Mouse (Mus musculus) limb, embryonic 11.5 days (tissue): ENCODE measurements around the gene Mum1. TPM values are rescaled to one million over a fixed set of nuclear protein-coding genes. Genes with fewer than 3 reads are reported as not detected.
"Not testable (repeated sequence)": the region's sequence is repeated elsewhere in the genome, so short reads cannot be mapped to it uniquely, and the experiment has no call there.

ENCODE experiments used
- ATAC-seq: fragments of 200-750 bp; cut with Nextera tagmentation; 2 replicates; pipeline ENCODE4 v1.8.0; 2017; ENCODE audit warnings: low read depth; ENCODE audit not compliant: insufficient number of reproducible peaks, low FRiP score, low TSS enrichment
- DNase-seq: peaks from one replicate; pipeline ENCODE4 v3.0.0-alpha.2; 2015; ENCODE audit warnings: low spot score
- H3K27ac ChIP-seq: fragments of 300-500 bp; sonication (generic); replicated peaks from 2 replicates; pipeline ENCODE4 v1.5.1; 2014; ENCODE audit warnings: low read depth, mild to moderate bottlenecking, low read length
- H3K27me3 ChIP-seq: fragments of 300-500 bp; sonication (generic); 2 replicates; pipeline ENCODE4 v1.6.1; 2014; ENCODE audit warnings: mild to moderate bottlenecking, low read length, mixed read lengths; ENCODE audit not compliant: control insufficient read depth, insufficient read depth
- H3K36me3 ChIP-seq: fragments of 300-500 bp; sonication (generic); 2 replicates; pipeline ENCODE4 v1.6.1; 2014; ENCODE audit warnings: mild to moderate bottlenecking, low read length, moderate library complexity, mixed read lengths; ENCODE audit not compliant: control insufficient read depth, insufficient read depth
- H3K4me1 ChIP-seq: fragments of 300-500 bp; sonication (generic); 2 replicates; pipeline ENCODE4 v1.6.1; 2014; ENCODE audit warnings: low read length, mixed read lengths; ENCODE audit not compliant: control insufficient read depth, insufficient read depth
- H3K4me2 ChIP-seq: fragments of 300-500 bp; sonication (generic); 2 replicates; pipeline ENCODE4 v1.6.1; 2014; ENCODE audit warnings: low read depth, mild to moderate bottlenecking, moderate library complexity; ENCODE audit not compliant: severe bottlenecking
- H3K4me3 ChIP-seq: fragments of 300-500 bp; sonication (generic); 2 replicates; pipeline ENCODE4 v1.5.1; 2014; ENCODE audit warnings: low read depth, low read length
- H3K9ac ChIP-seq: fragments of 300-500 bp; sonication (generic); 2 replicates; pipeline ENCODE4 v1.6.1; 2014; ENCODE audit warnings: mild to moderate bottlenecking, low read length
- H3K9me3 ChIP-seq: fragments of 300-500 bp; sonication (generic); 2 replicates; pipeline ENCODE4 v1.6.1; 2016; ENCODE audit warnings: low read length; ENCODE audit not compliant: control insufficient read depth
- WGBS: fragments of 180-500 bp; shearing (Covaris S2); extraction: QIAGEN DNeasy Blood & Tissue Kit; methylation state at CpG from one replicate; pipeline ENCODE4 v1.1.7; 2014; 5-methylcytosine and 5-hydroxymethylcytosine counted together
- polyA plus RNA-seq: library from polyadenylated mRNA; unstranded; fragments of >200 nt; fragmentation: Nextera tagmentation; extraction: Ambion mirVana; gene quantifications from 2 replicates; pipeline ENCODE4 v1.2.1, GENCODE M21; 2014

The Mum1 gene
- polyA plus RNA-seq, 1 experiment from 2014 or later = 87.1 TPM

GRCm38 (mm10) chr10:80238306-80238705 lies 12.1 kb downstream of the Mum1 start:
- DNase-seq = no peak
- Histone ChIP-seq H3K4me1 (no peaks in the 10 kb centered on the region), H3K9ac (no peak overlapping the region), H3K36me3 (peaks cover 77% of the 10 kb centered on the region), H3K9me3 (no peaks in the 10 kb centered on the region), H3K27ac (no peak overlapping the region), H3K4me3 (no peak overlapping the region), H3K27me3 (no peaks in the 10 kb centered on the region), H3K4me2 (no peak overlapping the region)
- no peak for ATAC-seq
- 88% methylated on average over 3 of the region's 3 CpGs for WGBS

DNA sequence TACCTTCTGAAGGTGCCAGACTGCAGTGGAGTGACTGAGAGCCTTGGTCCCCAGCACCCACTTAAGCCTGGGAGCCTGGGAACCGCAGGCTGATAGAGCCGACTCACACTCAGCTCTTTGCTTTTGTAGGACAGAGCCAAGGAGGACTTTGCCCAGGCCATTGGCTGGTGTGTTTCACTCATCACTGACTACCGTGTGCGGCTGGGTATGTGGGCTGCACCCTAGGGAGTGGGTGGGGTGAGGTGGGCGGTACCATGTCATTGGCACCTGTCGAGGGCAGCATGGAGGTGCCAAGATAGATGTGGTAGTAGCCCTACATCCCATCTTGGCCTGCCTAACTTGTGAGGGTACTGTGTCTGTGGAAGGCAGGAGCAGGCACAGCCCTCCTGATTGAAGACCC lies 13.6 kb downstream of the Mum1 start:
- Histone ChIP-seq H3K4me1 (no peaks in the 10 kb centered on the region), H3K9me3 (no peaks in the 10 kb centered on the region), H3K4me3 (no peak overlapping the region), H3K9ac (no peak overlapping the region), H3K27me3 (no peaks in the 10 kb centered on the region), H3K4me2 (no peak overlapping the region), H3K36me3 (peaks cover 65% of the 10 kb centered on the region), H3K27ac (no peak overlapping the region)
- 0 out of 2 replicates have a peak, but pooled peaks have one; percentile 14 for ATAC-seq
- no peak for DNase-seq
- 86% methylated on average over 6 of the region's 6 CpGs for WGBS

DNA sequence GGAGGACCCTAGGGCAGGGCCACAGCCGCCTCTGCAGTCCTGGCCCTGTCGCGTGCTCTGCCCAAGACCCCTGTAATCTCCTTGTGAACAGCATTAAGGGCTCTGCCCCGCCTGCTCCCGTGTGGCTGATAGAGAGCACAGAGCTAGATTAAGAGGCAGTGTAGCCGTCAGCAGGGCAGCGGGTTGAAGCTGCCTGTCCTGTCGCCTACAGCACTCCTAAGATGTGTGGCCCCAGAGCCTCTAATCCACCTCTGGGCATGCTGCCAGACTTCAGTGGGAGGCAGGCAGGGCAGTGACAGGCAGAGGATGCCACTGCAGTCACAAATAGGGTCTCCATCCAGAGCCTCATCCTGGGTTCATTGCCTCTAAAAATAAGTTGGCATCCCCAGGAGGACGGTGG lies 15.9 kb downstream of the Mum1 start:
- DNase-seq = no peak
- Histone ChIP-seq H3K36me3 (peaks cover 54% of the 10 kb centered on the region), H3K27me3 (no peaks in the 10 kb centered on the region), H3K4me2 (no peak overlapping the region), H3K9me3 (no peaks in the 10 kb centered on the region), H3K9ac (no peak overlapping the region), H3K4me3 (no peak overlapping the region; the same call in 1 of the 2 replicates), H3K27ac (no peak overlapping the region), H3K4me1 (no peaks in the 10 kb centered on the region)
- no peak for ATAC-seq
- 85% methylated on average over 9 of the region's 9 CpGs for WGBS

DNA sequence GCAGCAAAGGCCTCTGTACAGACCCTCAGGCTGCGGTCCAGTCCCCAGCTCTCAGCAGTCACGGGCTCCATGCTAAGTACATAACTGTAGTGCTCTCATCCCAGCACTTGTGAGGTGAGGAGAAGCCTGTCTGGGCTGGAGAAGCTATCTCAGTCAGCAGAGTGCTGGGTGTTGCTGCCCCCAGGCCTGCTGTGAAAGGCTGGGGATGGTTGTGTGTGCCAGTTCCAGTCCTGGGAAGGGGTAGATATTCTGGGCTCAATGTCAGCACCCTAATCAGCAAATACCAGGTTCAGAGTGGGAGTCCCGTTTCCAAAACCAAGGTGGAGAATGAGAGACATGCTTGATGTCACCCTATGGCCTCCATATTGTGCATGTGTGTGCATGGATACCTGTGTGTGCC lies 16.4 kb downstream of the Mum1 start:
- Histone ChIP-seq H3K27me3 (no peaks in the 10 kb centered on the region), H3K4me1 (no peaks in the 10 kb centered on the region), H3K4me2 (no peak overlapping the region), H3K36me3 (peaks cover 49% of the 10 kb centered on the region), H3K27ac (no peak overlapping the region), H3K9me3 (no peaks in the 10 kb centered on the region), H3K4me3 (0 out of 2 replicates have a peak overlapping the region, but pooled peaks have one; percentile 1), H3K9ac (no peak overlapping the region)
- no peak for DNase-seq
- no peak for ATAC-seq
- WGBS = 92% methylated on average over 3 of the region's 3 CpGs

- H3K4me1 ChIP-seq = peaks cover 2% of the 10 kb centered on the region
- WGBS = 44% methylated on average over 5 of the region's 5 CpGs
- H3K27ac ChIP-seq = no peak overlapping the region
- H3K9me3 ChIP-seq = no peaks in the 10 kb centered on the region
- no peak for ATAC-seq
- no peak overlapping the region for H3K4me3 ChIP-seq
- H3K9ac ChIP-seq = no peak overlapping the region
- peaks cover 28% of the 10 kb centered on the region for H3K36me3 ChIP-seq
- no peaks in the 10 kb centered on the region for H3K27me3 ChIP-seq
- peak; percentile 62 for DNase-seq
- no peak overlapping the region for H3K4me2 ChIP-seq
These were observed 18.7 kb downstream of the Mum1 start for GRCm38 (mm10) chr10:80244791-80245399.

- Histone ChIP-seq H3K27ac (no peak overlapping the region), H3K9ac (no peak overlapping the region)
- ATAC-seq = no peak
These were observed 19.4 kb downstream of the Mum1 start for GRCm38 (mm10) chr10:80245600-80245999.

GRCm38 (mm10) chr10:80247849-80248248 lies 21.6 kb downstream of the Mum1 start:
- H3K4me3 ChIP-seq = no peak overlapping the region
- WGBS = 51% methylated on average over 6 of the region's 6 CpGs
- no peaks in the 10 kb centered on the region for H3K27me3 ChIP-seq
- ATAC-seq = no peak
- no peak overlapping the region for H3K4me2 ChIP-seq
- H3K9me3 ChIP-seq = no peaks in the 10 kb centered on the region
- no peak overlapping the region for H3K27ac ChIP-seq
- no peak overlapping the region for H3K9ac ChIP-seq
- DNase-seq = peak; percentile 42
- peaks cover 5% of the 10 kb centered on the region for H3K36me3 ChIP-seq
- H3K4me1 ChIP-seq = peaks cover 5% of the 10 kb centered on the region

More at GRCm38 (mm10) chr10:80245600-80245999, 19.4 kb downstream of the Mum1 start:
- Histone ChIP-seq H3K4me1 (peaks cover 5% of the 10 kb centered on the region), H3K4me2 (no peak overlapping the region), H3K27me3 (no peaks in the 10 kb centered on the region), H3K4me3 (no peak overlapping the region), H3K9me3 (no peaks in the 10 kb centered on the region), H3K36me3 (peaks cover 23% of the 10 kb centered on the region)
- 4% methylated on average over 4 of the region's 4 CpGs for WGBS
- DNase-seq = peak; percentile 89

GRCm38 (mm10) chr10:80248437-80248836 lies 22.2 kb downstream of the Mum1 start:
- peak overlapping the region; percentile 51; the same call in 1 of the 2 replicates for H3K4me3 ChIP-seq
- not testable (repeated sequence) for H3K27me3 ChIP-seq, H3K4me1 ChIP-seq, H3K9me3 ChIP-seq, DNase-seq, ATAC-seq, H3K9ac ChIP-seq, H3K36me3 ChIP-seq, H3K27ac ChIP-seq
- H3K4me2 ChIP-seq = peak overlapping the region; percentile 17; the same call in 1 of the 2 replicates
- WGBS = 61% methylated on average over 3 of the region's 3 CpGs
